Mouse (Mus musculus): ENCODE measurements at regions not wholly inside any gene's neighbourhood (a gene's known extent, or its start where the extent isn't known, plus 50 kb on each side); places are given as distances from the start of the nearest gene placed in this dataset.

GRCm38 (mm10) chr3:64205954-64206353 is 64.2 kb upstream of the Vmn2r2 start:
- in situ Hi-C loops (cut with MboI, MseI): no loop called here

- in situ Hi-C loops (cut with MboI, MseI): no loop called here
Measured at GRCm38 (mm10) chr3:64202836-64203235, 61.1 kb upstream of the Vmn2r2 start.

GRCm38 (mm10) chr3:64192352-64192751 is 50.6 kb upstream of the Vmn2r2 start:
- in situ Hi-C loops (cut with MboI, MseI): loop anchor here (5.0 kb wide), 1 partner anchor 75 kb away; no protein-coding TSS in a partner anchor
